Mouse (Mus musculus): ENCODE data around the gene Adamtsl1.

DNA sequence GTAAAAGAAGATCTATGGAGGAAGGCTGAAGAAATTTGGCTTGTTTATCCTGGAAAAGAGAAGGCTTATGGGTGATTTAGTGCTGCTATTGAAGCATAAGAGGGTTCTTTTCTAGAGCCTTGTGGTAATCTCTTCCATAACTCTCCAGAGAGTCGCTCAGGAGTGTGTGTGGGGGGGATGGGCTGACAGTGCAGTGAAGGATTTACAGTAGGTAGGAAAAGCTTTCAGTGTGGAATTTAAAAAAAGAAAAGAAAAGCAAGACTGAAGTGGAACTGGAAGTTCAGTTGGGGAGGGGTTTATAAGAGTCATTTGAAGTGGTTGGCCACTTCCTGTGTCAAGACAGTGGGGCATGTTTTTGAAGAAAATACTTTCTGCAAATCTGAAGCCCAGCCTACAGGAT is 155.8 kb downstream of the Adamtsl1 start:
- TF ChIP-seq CTCF (conservative IDR thresholded peaks at IDR 0.05; ENCODE audit: insufficient read depth, insufficient read length, low read depth, low read length), result no peak
- no peak for TF ChIP-seq POLR2A (IDR thresholded peaks at IDR 0.05; ENCODE audit: low read depth, low read length)

Data from kidney, adult 2 months (tissue).